Mouse (Mus musculus): ENCODE data around the gene Polr2l.

GRCm38 (mm10) chr7:141423811-141424210, 51.1 kb downstream of the Polr2l start:
- TF ChIP-seq CTCF (conservative IDR thresholded peaks at IDR 0.05; ENCODE audit: low read length) (no peak), POU5F1 (IDR thresholded peaks at IDR 0.05; ENCODE audit: borderline replicate concordance, low read length) (no peak)
